Mouse (Mus musculus): ENCODE measurements around the gene Dgki. TPM values are rescaled to one million over a fixed set of nuclear protein-coding genes. Genes with fewer than 3 reads are reported as not detected.

Gene Dgki
- polyA plus RNA-seq, 1 experiment from 2014 or later: 4.0 TPM

GRCm38 (mm10) chr6:37067357-37067756, 232.6 kb downstream of the Dgki start:
- Histone ChIP-seq H3K27ac (no peak overlapping the region), H3K4me3 (replicated peaks) (no peak overlapping the region), H3K27me3 (no peaks in the 10 kb centered on the region), H3K4me1 (peaks cover 13% of the 10 kb centered on the region; the same call in 1 of the 2 replicates), H3K9ac (no peak overlapping the region), H3K9me3 (no peaks in the 10 kb centered on the region), H3K36me3 (replicated peaks) (no peaks in the 10 kb centered on the region), H3K4me2 (no peak overlapping the region)
- no peak for ATAC-seq (ENCODE audit: low FRiP score)
- WGBS: 81% methylated on average over 1 of the region's 1 CpGs

DNA sequence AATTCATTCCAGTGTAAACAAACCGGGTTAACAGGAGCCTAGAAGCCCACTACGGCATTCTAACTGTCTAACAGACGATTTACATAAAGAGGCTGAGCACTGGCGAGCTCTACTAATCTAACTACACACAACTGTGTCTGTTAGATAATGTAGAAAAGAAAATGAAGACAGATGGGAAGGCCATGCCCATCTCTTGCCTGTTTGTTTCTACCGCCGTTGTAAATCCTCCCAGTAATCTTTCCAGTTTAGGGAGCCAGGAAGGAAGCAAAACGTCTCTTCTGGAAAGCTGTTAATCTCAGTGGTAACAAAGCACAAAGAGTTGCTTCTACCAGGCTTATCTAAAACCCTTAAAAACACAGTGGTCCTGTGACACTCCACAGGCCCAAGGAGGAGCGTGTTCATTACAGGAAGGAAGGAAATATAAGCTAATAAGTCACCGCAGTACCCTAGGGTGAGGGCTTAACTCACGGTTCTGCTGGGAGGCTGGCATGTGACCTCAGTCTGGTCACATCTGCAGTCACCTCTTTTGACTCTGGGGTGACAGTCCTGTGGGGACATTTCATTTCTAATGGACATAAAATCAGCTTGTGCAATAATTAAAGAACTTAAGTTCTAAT, 235.7 kb downstream of the Dgki start:
- H3K4me3 ChIP-seq (replicated peaks): no peak overlapping the region
- no peaks in the 10 kb centered on the region for H3K9me3 ChIP-seq
- H3K27ac ChIP-seq: no peak overlapping the region
- no peak overlapping the region for H3K4me2 ChIP-seq
- no peak overlapping the region for H3K9ac ChIP-seq
- no peak for ATAC-seq (ENCODE audit: low FRiP score)
- H3K36me3 ChIP-seq (replicated peaks): no peaks in the 10 kb centered on the region
- no peaks in the 10 kb centered on the region for H3K27me3 ChIP-seq
- 73% methylated on average over 10 of the region's 10 CpGs for WGBS
- peaks cover 8% of the 10 kb centered on the region; the same call in 1 of the 2 replicates for H3K4me1 ChIP-seq

DNA sequence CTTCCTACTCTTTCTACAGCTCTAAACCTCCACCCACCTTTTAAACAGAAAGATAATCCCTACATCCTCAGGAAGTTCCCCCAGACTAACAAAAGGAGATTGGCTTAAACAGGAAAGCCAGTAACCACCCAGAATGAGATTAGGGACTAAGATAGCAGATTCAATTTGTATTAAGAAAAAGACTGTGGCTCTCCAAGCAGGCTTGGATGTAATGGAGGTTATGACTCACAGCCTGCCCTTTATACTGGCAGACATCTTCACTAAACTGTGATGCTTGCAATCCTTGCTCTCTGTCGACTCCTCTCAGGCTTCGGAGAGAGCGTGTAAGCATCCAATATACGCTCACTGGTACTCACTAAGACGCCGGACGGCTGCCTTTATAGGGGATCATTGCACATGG, 236.7 kb downstream of the Dgki start:
- no peaks in the 10 kb centered on the region for H3K36me3 ChIP-seq (replicated peaks)
- H3K9ac ChIP-seq: no peak overlapping the region
- no peak overlapping the region for H3K27ac ChIP-seq
- no peak overlapping the region for H3K4me3 ChIP-seq (replicated peaks)
- ATAC-seq (ENCODE audit: low FRiP score): no peak
- H3K4me1 ChIP-seq: peaks cover 8% of the 10 kb centered on the region; the same call in 1 of the 2 replicates
- H3K9me3 ChIP-seq: no peaks in the 10 kb centered on the region
- 96% methylated on average over 7 of the region's 7 CpGs for WGBS
- no peaks in the 10 kb centered on the region for H3K27me3 ChIP-seq
- H3K4me2 ChIP-seq: no peak overlapping the region

GRCm38 (mm10) chr6:37060114-37060513, 239.9 kb downstream of the Dgki start:
- Histone ChIP-seq H3K9me3 (no peaks in the 10 kb centered on the region), H3K36me3 (replicated peaks) (no peaks in the 10 kb centered on the region), H3K9ac (no peak overlapping the region), H3K4me3 (replicated peaks) (no peak overlapping the region), H3K4me2 (no peak overlapping the region), H3K4me1 (peaks cover 3% of the 10 kb centered on the region; the same call in 1 of the 2 replicates), H3K27ac (no peak overlapping the region), H3K27me3 (no peaks in the 10 kb centered on the region)
- ATAC-seq (ENCODE audit: low FRiP score): no peak
- WGBS: 93% methylated on average over 3 of the region's 3 CpGs

GRCm38 (mm10) chr6:37057957-37058356, 242.0 kb downstream of the Dgki start:
- no peak overlapping the region for H3K27ac ChIP-seq

GRCm38 (mm10) chr6:37057536-37057935, 242.4 kb downstream of the Dgki start:
- Histone ChIP-seq H3K27me3 (no peaks in the 10 kb centered on the region), H3K4me3 (replicated peaks) (no peak overlapping the region), H3K9me3 (no peaks in the 10 kb centered on the region), H3K36me3 (replicated peaks) (no peaks in the 10 kb centered on the region), H3K4me1 (no peaks in the 10 kb centered on the region), H3K9ac (no peak overlapping the region), H3K4me2 (no peak overlapping the region), H3K27ac (no peak overlapping the region)
- ATAC-seq (ENCODE audit: low FRiP score): no peak
- 95% methylated on average over 7 of the region's 7 CpGs for WGBS

More at GRCm38 (mm10) chr6:37057957-37058356, 242.0 kb downstream of the Dgki start:
- Histone ChIP-seq H3K36me3 (replicated peaks) (no peaks in the 10 kb centered on the region), H3K4me2 (no peak overlapping the region), H3K9me3 (no peaks in the 10 kb centered on the region), H3K9ac (no peak overlapping the region), H3K4me1 (no peaks in the 10 kb centered on the region), H3K27me3 (no peaks in the 10 kb centered on the region), H3K4me3 (replicated peaks) (no peak overlapping the region)
- whole genome bisulfite sequencing: 92% methylated on average over 9 of the region's 9 CpGs
- ATAC-seq (ENCODE audit: low FRiP score): no peak

GRCm38 (mm10) chr6:37055634-37056033, 244.3 kb downstream of the Dgki start:
- Histone ChIP-seq H3K27me3 (no peaks in the 10 kb centered on the region), H3K9ac (no peak overlapping the region), H3K4me2 (no peak overlapping the region), H3K4me3 (replicated peaks) (no peak overlapping the region), H3K4me1 (no peaks in the 10 kb centered on the region), H3K36me3 (replicated peaks) (no peaks in the 10 kb centered on the region), H3K9me3 (no peaks in the 10 kb centered on the region), H3K27ac (no peak overlapping the region)
- no peak for ATAC-seq (ENCODE audit: low FRiP score)
- 90% methylated on average over 3 of the region's 3 CpGs for WGBS

DNA sequence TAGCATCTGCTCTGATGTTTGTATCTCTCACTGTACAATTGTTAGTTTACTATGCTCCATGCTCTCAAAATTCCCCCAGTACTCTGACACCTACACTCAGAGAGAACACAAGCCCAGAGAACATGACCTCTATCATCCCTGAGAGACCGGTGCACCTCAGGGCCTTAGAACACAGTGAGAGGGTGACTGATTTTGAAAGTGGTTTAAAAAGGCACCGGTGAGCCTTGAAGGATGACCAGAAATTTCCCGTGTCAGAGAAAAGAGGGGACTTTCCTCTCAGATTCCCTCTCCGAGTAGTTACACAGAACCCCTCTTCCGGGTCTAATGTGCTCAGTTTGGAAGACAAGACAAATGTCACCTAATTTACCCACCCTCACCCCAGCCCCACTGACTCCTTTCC, 244.9 kb downstream of the Dgki start:
- Histone ChIP-seq H3K9ac (no peak overlapping the region), H3K4me1 (no peaks in the 10 kb centered on the region), H3K4me3 (replicated peaks) (no peak overlapping the region), H3K27me3 (no peaks in the 10 kb centered on the region), H3K4me2 (no peak overlapping the region), H3K27ac (no peak overlapping the region), H3K36me3 (replicated peaks) (no peaks in the 10 kb centered on the region), H3K9me3 (no peaks in the 10 kb centered on the region)
- WGBS: 84% methylated on average over 5 of the region's 5 CpGs
- ATAC-seq (ENCODE audit: low FRiP score): no peak

DNA sequence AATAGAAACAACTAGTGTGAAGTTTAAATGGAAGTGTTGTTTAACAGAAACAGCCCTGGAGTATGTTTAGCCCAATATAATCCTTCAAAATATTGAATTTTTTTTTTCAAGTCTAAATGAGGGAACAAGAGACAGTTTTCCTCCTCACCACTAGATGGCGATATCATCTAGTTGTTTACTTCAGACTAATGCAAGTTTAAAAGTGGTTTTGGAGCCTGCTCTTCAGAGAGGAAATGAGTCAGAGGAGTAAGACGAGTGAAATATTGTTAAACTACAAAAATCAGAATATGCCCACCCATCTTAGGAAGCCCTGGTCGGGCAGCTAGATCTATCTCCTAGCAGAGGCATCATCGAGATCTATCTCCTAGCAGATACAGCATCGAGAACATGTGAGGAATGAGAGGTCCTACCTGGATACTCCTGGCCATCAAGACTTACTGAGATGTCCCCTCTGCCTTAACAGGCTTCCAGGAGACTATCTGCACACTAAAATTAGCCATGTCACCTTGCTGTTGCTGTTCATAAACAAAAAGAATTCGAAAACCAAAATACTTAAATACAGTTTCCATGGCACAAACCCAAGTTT, 245.5 kb downstream of the Dgki start:
- H3K27ac ChIP-seq: no peak overlapping the region
- H3K9me3 ChIP-seq: no peaks in the 10 kb centered on the region
- H3K9ac ChIP-seq: no peak overlapping the region
- H3K36me3 ChIP-seq (replicated peaks): no peaks in the 10 kb centered on the region
- no peak for ATAC-seq (ENCODE audit: low FRiP score)
- no peaks in the 10 kb centered on the region for H3K4me1 ChIP-seq
- no peaks in the 10 kb centered on the region for H3K27me3 ChIP-seq
- no peak overlapping the region for H3K4me2 ChIP-seq
- H3K4me3 ChIP-seq (replicated peaks): no peak overlapping the region
- WGBS: 53% methylated on average over 6 of the region's 6 CpGs

- no peaks in the 10 kb centered on the region for H3K9me3 ChIP-seq
- no peak overlapping the region for H3K9ac ChIP-seq
- no peak overlapping the region for H3K4me2 ChIP-seq
- no peak overlapping the region for H3K27ac ChIP-seq
- no peaks in the 10 kb centered on the region for H3K4me1 ChIP-seq
- WGBS: 55% methylated on average over 2 of the region's 2 CpGs
- no peak overlapping the region for H3K4me3 ChIP-seq (replicated peaks)
- no peaks in the 10 kb centered on the region for H3K36me3 ChIP-seq (replicated peaks)
- no peaks in the 10 kb centered on the region for H3K27me3 ChIP-seq
- no peak for ATAC-seq (ENCODE audit: low FRiP score)
These were observed 246.6 kb downstream of the Dgki start for GRCm38 (mm10) chr6:37053411-37053810.

DNA sequence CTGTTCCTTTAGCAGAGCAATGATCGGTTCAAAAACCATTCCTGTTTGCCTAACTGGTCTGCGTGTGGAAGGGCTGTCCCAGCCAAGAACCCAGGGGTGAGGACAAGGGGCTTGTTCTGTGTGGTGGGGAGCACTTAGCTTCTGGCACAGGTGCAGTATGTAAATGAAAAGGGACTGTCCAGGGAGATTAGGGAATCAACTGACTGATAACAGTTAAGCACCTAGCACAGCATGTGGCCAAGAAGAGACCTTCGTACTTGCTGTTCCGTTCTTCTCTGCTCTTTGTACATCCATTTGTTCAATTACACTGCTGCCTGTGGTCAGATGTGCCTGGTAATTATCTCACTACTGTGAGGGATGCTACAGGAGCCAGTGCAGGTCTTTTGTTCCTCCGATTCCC, 248.3 kb downstream of the Dgki start:
- ATAC-seq (ENCODE audit: low FRiP score): no peak
- no peaks in the 10 kb centered on the region for H3K36me3 ChIP-seq (replicated peaks)
- no peak overlapping the region for H3K4me2 ChIP-seq
- no peak overlapping the region for H3K9ac ChIP-seq
- no peaks in the 10 kb centered on the region for H3K4me1 ChIP-seq
- H3K9me3 ChIP-seq: no peaks in the 10 kb centered on the region
- no peak overlapping the region for H3K27ac ChIP-seq
- no peak overlapping the region for H3K4me3 ChIP-seq (replicated peaks)
- no peaks in the 10 kb centered on the region for H3K27me3 ChIP-seq
- 36% methylated on average over 5 of the region's 5 CpGs for WGBS

DNA sequence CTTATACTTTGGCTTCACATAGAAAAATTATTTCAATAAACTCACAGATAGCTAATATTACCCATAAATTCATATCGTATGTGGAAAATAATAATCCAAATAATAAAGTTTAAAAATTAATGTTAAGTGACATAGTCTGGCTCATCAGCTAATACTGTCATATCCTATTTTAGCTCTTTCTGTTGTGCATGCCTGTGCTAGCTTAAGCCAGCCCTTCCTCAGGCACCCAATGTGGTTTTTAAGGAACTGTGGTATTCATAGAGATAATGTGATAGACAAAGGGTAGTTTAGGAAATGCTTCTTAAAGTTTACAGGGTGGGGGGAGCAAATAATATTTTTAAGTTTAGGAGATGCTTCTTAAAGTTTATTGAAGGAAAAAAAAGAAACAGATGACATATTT, 248.8 kb downstream of the Dgki start:
- no peaks in the 10 kb centered on the region for H3K9me3 ChIP-seq
- WGBS: 90% methylated on average over 1 of the region's 1 CpGs
- no peaks in the 10 kb centered on the region for H3K4me1 ChIP-seq
- no peak for ATAC-seq (ENCODE audit: low FRiP score)
- H3K27ac ChIP-seq: no peak overlapping the region
- no peaks in the 10 kb centered on the region for H3K36me3 ChIP-seq (replicated peaks)
- H3K9ac ChIP-seq: no peak overlapping the region
- no peaks in the 10 kb centered on the region for H3K27me3 ChIP-seq
- H3K4me3 ChIP-seq (replicated peaks): no peak overlapping the region
- no peak overlapping the region for H3K4me2 ChIP-seq

DNA sequence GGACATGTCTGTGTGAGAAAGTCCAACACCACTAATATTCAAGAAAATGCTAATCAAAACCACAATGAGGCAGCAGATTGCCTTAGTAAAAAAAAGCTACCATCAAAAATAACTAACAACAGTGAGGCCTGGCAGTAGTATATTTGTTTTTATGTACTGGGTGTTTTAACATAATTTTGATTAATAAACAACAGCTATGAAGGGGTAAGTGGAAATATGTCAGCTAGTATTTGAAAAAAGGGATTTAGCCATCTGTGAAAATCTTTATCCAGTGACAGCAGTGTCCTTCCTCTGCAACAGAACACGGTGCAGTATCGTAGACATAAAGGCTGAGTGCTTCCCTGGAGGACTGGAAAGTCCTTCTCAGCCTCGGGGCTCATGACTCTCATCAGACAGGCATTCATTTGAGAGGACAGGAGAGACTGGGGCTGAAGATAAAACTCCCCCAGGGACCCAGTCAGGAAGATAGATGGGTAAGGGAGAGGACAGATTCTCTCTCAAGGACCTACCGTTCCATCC, 252.3 kb downstream of the Dgki start:
- no peak overlapping the region for H3K4me3 ChIP-seq (replicated peaks)
- H3K4me1 ChIP-seq: 0 out of 2 replicates have a peak, but pooled peaks cover 2% of the 10 kb centered on the region
- H3K9ac ChIP-seq: no peak overlapping the region
- no peaks in the 10 kb centered on the region for H3K9me3 ChIP-seq
- H3K27ac ChIP-seq: no peak overlapping the region
- H3K36me3 ChIP-seq (replicated peaks): no peaks in the 10 kb centered on the region
- H3K27me3 ChIP-seq: no peaks in the 10 kb centered on the region
- no peak overlapping the region for H3K4me2 ChIP-seq
- no peak for ATAC-seq (ENCODE audit: low FRiP score)
- WGBS: 78% methylated on average over 4 of the region's 4 CpGs
